Mouse (Mus musculus) heart, embryonic 16.5 days (tissue): Measurements from ENCODE around the gene Eif2s2. TPM values are rescaled to one million over a fixed set of nuclear protein-coding genes. Genes with fewer than 3 reads are reported as not detected.
A peak's percentile ranks its signal among the peaks of the same experiment; 100 is the strongest.
"Not testable (repeated sequence)": the region's sequence is repeated elsewhere in the genome, so short reads cannot be mapped to it uniquely, and the experiment has no call there.

Source experiments
- ATAC-seq: fragments of 200-750 bp; cut with Nextera tagmentation; replicated peaks from 2 replicates; pipeline ENCODE4 v1.8.0; 2017; ENCODE audit warnings: moderate number of reproducible peaks; ENCODE audit not compliant: insufficient read depth, low FRiP score; ENCODE audit errors: extremely low read depth
- H3K27ac ChIP-seq: fragments of 300-500 bp; sonication (generic); 2 replicates; pipeline ENCODE4 v1.5.1; 2014; ENCODE audit warnings: mild to moderate bottlenecking, low read length, control low read depth, moderate library complexity
- H3K27me3 ChIP-seq: fragments of 300-500 bp; sonication (generic); 2 replicates; pipeline ENCODE4 v1.6.1; 2014; ENCODE audit warnings: low read length, mixed read lengths; ENCODE audit not compliant: control insufficient read depth, insufficient read depth
- H3K36me3 ChIP-seq: fragments of 300-500 bp; sonication (generic); 2 replicates; pipeline ENCODE4 v1.6.1; 2014; ENCODE audit not compliant: control insufficient read depth, insufficient read depth
- H3K4me1 ChIP-seq: fragments of 300-500 bp; sonication (generic); 2 replicates; pipeline ENCODE4 v1.6.1; 2014; ENCODE audit warnings: low read length, mixed read lengths; ENCODE audit not compliant: control insufficient read depth, insufficient read depth
- H3K4me2 ChIP-seq: fragments of 300-500 bp; sonication (generic); 2 replicates; pipeline ENCODE4 v1.6.1; 2014; ENCODE audit warnings: low read depth, mild to moderate bottlenecking, control low read depth, low read length
- H3K4me3 ChIP-seq: fragments of 300-500 bp; sonication (generic); 2 replicates; pipeline ENCODE4 v1.5.1; 2014; ENCODE audit warnings: mild to moderate bottlenecking, control low read depth, low read length
- H3K9ac ChIP-seq: fragments of 300-500 bp; sonication (generic); 2 replicates; pipeline ENCODE4 v1.6.1; 2014; ENCODE audit warnings: low read length, control low read depth
- H3K9me3 ChIP-seq: fragments of 300-500 bp; sonication (generic); replicated peaks from 2 replicates; pipeline ENCODE4 v1.6.1; 2016; ENCODE audit warnings: low read length; ENCODE audit not compliant: control insufficient read depth
- WGBS: fragments of 180-500 bp; shearing (Covaris S2); extraction: QIAGEN DNeasy Blood & Tissue Kit; methylation state at CpG from one replicate; pipeline ENCODE4 v1.1.7; 2014; 5-methylcytosine and 5-hydroxymethylcytosine counted together
- polyA plus RNA-seq: library from polyadenylated mRNA; unstranded; fragments of >200 nt; fragmentation: Nextera tagmentation; extraction: Ambion mirVana; gene quantifications from 2 replicates; pipeline ENCODE4 v1.2.1, GENCODE M21; 2015

The Eif2s2 gene
- polyA plus RNA-seq, 1 experiment from 2014 or later = 54.5 TPM

- H3K27me3 ChIP-seq = no peaks in the 10 kb centered on the region
- no peak overlapping the region for H3K4me3 ChIP-seq
- ATAC-seq = no peak
- H3K9me3 ChIP-seq = no peaks in the 10 kb centered on the region
- no peak overlapping the region for H3K4me2 ChIP-seq
- H3K9ac ChIP-seq = no peak overlapping the region
- H3K4me1 ChIP-seq = no peaks in the 10 kb centered on the region
- 83% methylated on average over 3 of the region's 3 CpGs for WGBS
- H3K27ac ChIP-seq = no peak overlapping the region
- no peaks in the 10 kb centered on the region for H3K36me3 ChIP-seq
Observed at GRCm38 (mm10) chr2:154902111-154902510, 9.4 kb upstream of the Eif2s2 start.

- not testable (repeated sequence) for H3K9ac ChIP-seq, H3K9me3 ChIP-seq, H3K27me3 ChIP-seq, H3K4me3 ChIP-seq, H3K4me1 ChIP-seq, H3K4me2 ChIP-seq, H3K27ac ChIP-seq, H3K36me3 ChIP-seq, ATAC-seq
- 73% methylated on average over 4 of the region's 4 CpGs for WGBS
Observed at GRCm38 (mm10) chr2:154899412-154899811, 6.7 kb upstream of the Eif2s2 start.

- not testable (repeated sequence) for H3K36me3 ChIP-seq, H3K27me3 ChIP-seq, H3K9me3 ChIP-seq, H3K4me1 ChIP-seq, ATAC-seq, H3K9ac ChIP-seq, H3K27ac ChIP-seq, H3K4me3 ChIP-seq, H3K4me2 ChIP-seq
- 86% methylated on average over 8 of the region's 8 CpGs for WGBS
Observed at GRCm38 (mm10) chr2:154899004-154899403, 6.3 kb upstream of the Eif2s2 start.

- Histone ChIP-seq H3K4me2 (peak overlapping the region; percentile 76), H3K27me3 (no peaks in the 10 kb centered on the region), H3K4me1 (peaks cover 14% of the 10 kb centered on the region), H3K4me3 (peak overlapping the region; percentile 96), H3K36me3 (no peaks in the 10 kb centered on the region), H3K9me3 (no peaks in the 10 kb centered on the region), H3K27ac (no peak overlapping the region), H3K9ac (peak overlapping the region; percentile 66; the same call in 1 of the 2 replicates)
- WGBS = 64% methylated on average over 4 of the region's 4 CpGs
- ATAC-seq = no peak
Observed at GRCm38 (mm10) chr2:154893548-154893947, 813 bp upstream of the Eif2s2 start.

- Histone ChIP-seq H3K27ac (no peak overlapping the region), H3K9me3 (no peaks in the 10 kb centered on the region), H3K4me3 (peak overlapping the region; percentile 96), H3K36me3 (no peaks in the 10 kb centered on the region), H3K4me1 (peaks cover 14% of the 10 kb centered on the region), H3K27me3 (no peaks in the 10 kb centered on the region), H3K4me2 (peak overlapping the region; percentile 76), H3K9ac (peak overlapping the region; percentile 66)
- no peak; the same call in 1 of the 2 replicates for ATAC-seq
- WGBS = 7% methylated on average over 12 of the region's 12 CpGs
Observed at GRCm38 (mm10) chr2:154893045-154893385, 280 bp upstream of the Eif2s2 start.

- Histone ChIP-seq H3K4me1 (peaks cover 14% of the 10 kb centered on the region), H3K27me3 (no peaks in the 10 kb centered on the region), H3K36me3 (peaks cover 9% of the 10 kb centered on the region), H3K27ac (peak overlapping the region; percentile 89), H3K4me2 (peak overlapping the region; percentile 95), H3K9ac (peak overlapping the region; percentile 95), H3K9me3 (no peaks in the 10 kb centered on the region), H3K4me3 (peak overlapping the region; percentile 96)
- no peak for ATAC-seq
- 13% methylated on average over 2 of the region's 2 CpGs for WGBS
Observed at GRCm38 (mm10) chr2:154891585-154891984, 1.1 kb downstream of the Eif2s2 start.

GRCm38 (mm10) chr2:154876621-154877020 lies 16.1 kb downstream of the Eif2s2 start:
- ATAC-seq = no peak
- no peak overlapping the region for H3K4me3 ChIP-seq
- no peaks in the 10 kb centered on the region for H3K9me3 ChIP-seq
- H3K4me2 ChIP-seq = no peak overlapping the region
- H3K27ac ChIP-seq = no peak overlapping the region
- no peaks in the 10 kb centered on the region for H3K27me3 ChIP-seq
- H3K9ac ChIP-seq = no peak overlapping the region
- peaks cover 45% of the 10 kb centered on the region for H3K36me3 ChIP-seq
- WGBS = 85% methylated on average over 2 of the region's 2 CpGs
- no peaks in the 10 kb centered on the region for H3K4me1 ChIP-seq

- H3K27ac ChIP-seq = no peak overlapping the region
- H3K36me3 ChIP-seq = peaks cover 60% of the 10 kb centered on the region
- H3K4me3 ChIP-seq = no peak overlapping the region
- ATAC-seq = no peak
- H3K27me3 ChIP-seq = no peaks in the 10 kb centered on the region
- H3K4me1 ChIP-seq = no peaks in the 10 kb centered on the region
- H3K4me2 ChIP-seq = no peak overlapping the region
- H3K9me3 ChIP-seq = no peaks in the 10 kb centered on the region
- H3K9ac ChIP-seq = no peak overlapping the region
Observed at GRCm38 (mm10) chr2:154869954-154870641, 22.6 kb downstream of the Eif2s2 start.

- H3K9me3 ChIP-seq = no peaks in the 10 kb centered on the region
- peaks cover 60% of the 10 kb centered on the region for H3K36me3 ChIP-seq
- no peak overlapping the region for H3K4me3 ChIP-seq
- no peaks in the 10 kb centered on the region for H3K4me1 ChIP-seq
- no peaks in the 10 kb centered on the region for H3K27me3 ChIP-seq
- no peak overlapping the region for H3K9ac ChIP-seq
- H3K4me2 ChIP-seq = no peak overlapping the region
- 100% methylated on average over 1 of the region's 1 CpGs for WGBS
- no peak overlapping the region for H3K27ac ChIP-seq
- ATAC-seq = no peak
Observed at GRCm38 (mm10) chr2:154868106-154868505, 24.6 kb downstream of the Eif2s2 start.
